Mouse (Mus musculus) spleen, adult 2 months (tissue): ENCODE results near the gene Pla2g2d.

ENCODE experiments used
- CTCF ChIP-seq: fragments of 200-500 bp; IDR thresholded peaks from 2 replicates; pipeline ENCODE4 v1.5.1; 2011; ENCODE audit warnings: mild to moderate bottlenecking, inconsistent platforms; ENCODE audit not compliant: insufficient read depth, insufficient read length, insufficient replicate concordance; ENCODE audit errors: extremely low read depth
- POLR2A ChIP-seq: fragments of 200-500 bp; IDR thresholded peaks from 2 replicates; pipeline ENCODE4 v1.6.1; 2011; ENCODE audit warnings: low read depth, low read length, inconsistent platforms

- no peak for TF ChIP-seq CTCF
- TF ChIP-seq POLR2A, result no peak
These were observed 10.6 kb downstream of the Pla2g2d start for GRCm38 (mm10) chr4:138786141-138786540.
